Mouse (Mus musculus) subcutaneous adipose tissue, adult 2 months (tissue): ENCODE measurements around the gene Slc15a2. TPM values are rescaled to one million over a fixed set of nuclear protein-coding genes. Genes with fewer than 3 reads are reported as not detected.

ENCODE experiments used
- polyA plus RNA-seq: library from polyadenylated mRNA; depleted of rRNA; stranded (reverse); fragments of >200 nt; gene quantifications from 2 replicates; pipeline ENCODE4 v1.2.3, GENCODE M21; 2012; ENCODE audit warnings: low replicate concordance; rRNA removed

The Slc15a2 gene
- 3.3 and 15.4 TPM in 2 replicates for polyA plus RNA-seq

GRCm38 (mm10) chr16:36784594-36785313 is at the start of gene Slc15a2:
Slc15a2 (minus strand) TSS chr16:36784962.

GRCm38 (mm10) chr16:36828054-36828786 is 43.5 kb upstream of the Slc15a2 start, which contains the start of gene Iqcb1:
Iqcb1 (plus strand) TSS chr16:36828385.

Other genes starting within 250 kb of the Slc15a2 start
- gene Casr, start 222.8 kb downstream of the Slc15a2 start, polyA plus RNA-seq: 0.12 TPM in 1 of 2 replicates, not detected in the other
- gene Cd86, start 118.9 kb downstream of the Slc15a2 start, polyA plus RNA-seq: 3.3 TPM in 2 replicates
- 0.09 and 9.7 TPM in 2 replicates for gene Ildr1, start 91.0 kb downstream of the Slc15a2 start, polyA plus RNA-seq
- 2.2 and 4.3 TPM in 2 replicates for gene Iqcb1, start 43.4 kb upstream of the Slc15a2 start, polyA plus RNA-seq
- 0.28 and 0.76 TPM in 2 replicates for gene Eaf2, start 90.0 kb upstream of the Slc15a2 start, polyA plus RNA-seq
- gene Golgb1, start 90.2 kb upstream of the Slc15a2 start, polyA plus RNA-seq: 84.5 and 85.0 TPM in 2 replicates
- gene Hcls1, start 150.0 kb upstream of the Slc15a2 start, polyA plus RNA-seq: 16.9 and 21.2 TPM in 2 replicates
- gene Fbxo40, start 205.5 kb upstream of the Slc15a2 start, polyA plus RNA-seq: 0.06 and 0.37 TPM in 2 replicates
- 0.16 and 0.48 TPM in 2 replicates for gene Polq, start 226.8 kb upstream of the Slc15a2 start, polyA plus RNA-seq